In genomic region chr5:115397839-115398780, GRCm38 (mm10) we compare ENCODE assay signal across 8 mouse cellular contexts. TPM values are rescaled to one million over a fixed set of nuclear protein-coding genes. Genes with fewer than 3 reads are reported as not detected.
DNase-seq lines count a peak whose midpoint lies in the region; ATAC-seq lines count a peak whose summit lies in the region.

No protein-coding gene starts in this region.

- 0 out of 2 replicates have a peak, but pooled peaks cover 7% of the 10 kb centered on the region for H3K4me1 ChIP-seq in embryonic facial prominence, embryonic 14.5 days (ENCODE audit: control insufficient read depth, insufficient read depth, low read length)
- peaks cover 14% of the 10 kb centered on the region; the same call in 1 of the 2 replicates for H3K4me1 ChIP-seq in stomach, embryonic 15.5 days

- H3K36me3 ChIP-seq in embryonic facial prominence, embryonic 14.5 days (ENCODE audit: control insufficient read depth, insufficient read depth, low read length): no peaks in the 10 kb centered on the region
- no peaks in the 10 kb centered on the region for H3K36me3 ChIP-seq in stomach, embryonic 15.5 days

- H3K27ac ChIP-seq in embryonic facial prominence, embryonic 14.5 days (replicated peaks; ENCODE audit: low read depth, low read length): peak overlapping the region; percentile 57
- H3K27ac ChIP-seq in stomach, embryonic 15.5 days: no peak overlapping the region

- peak overlapping the region; percentile 43 for H3K4me3 ChIP-seq in embryonic facial prominence, embryonic 14.5 days (ENCODE audit: low read depth, low read length)
- peak overlapping the region; percentile 40 for H3K4me3 ChIP-seq in stomach, embryonic 15.5 days (replicated peaks)

- H3K9ac ChIP-seq in embryonic facial prominence, embryonic 14.5 days (ENCODE audit: low read depth, low read length): peak overlapping the region; percentile 75
- peak overlapping the region; percentile 41 for H3K9ac ChIP-seq in stomach, embryonic 15.5 days

- H3K27me3 ChIP-seq in embryonic facial prominence, embryonic 14.5 days (replicated peaks; ENCODE audit: control insufficient read depth, insufficient read depth, low read length): no peaks in the 10 kb centered on the region
- H3K27me3 ChIP-seq in stomach, embryonic 15.5 days (replicated peaks): no peaks in the 10 kb centered on the region

- ATAC-seq in embryonic facial prominence, embryonic 14.5 days (ENCODE audit: low read depth): peak; percentile 82
- ATAC-seq in stomach, embryonic 15.5 days (ENCODE audit: insufficient read depth, low FRiP score, low read depth): no peak

- H3K4me2 ChIP-seq in embryonic facial prominence, embryonic 14.5 days (ENCODE audit: low read depth, low read length): peak overlapping the region; percentile 80
- peak overlapping the region; percentile 93 for H3K4me2 ChIP-seq in stomach, embryonic 15.5 days

- 3% methylated on average over 46 of the region's 48 CpGs for WGBS in embryonic facial prominence, embryonic 14.5 days
- 5% methylated on average over 47 of the region's 48 CpGs for WGBS in stomach, embryonic 15.5 days

- peak; percentile 17 for DNase-seq in gastrocnemius, postnatal 10 days
- DNase-seq in gastrocnemius, adult 8-10 months (ENCODE audit: low spot score in 2 of 2): no peak
- peak; percentile 33 for DNase-seq in adrenal gland, postnatal 10 days
- DNase-seq in embryonic facial prominence, embryonic 14.5 days (ENCODE audit: low spot score): peak; percentile 79
- DNase-seq in layer of hippocampus, adult 8-10 months (ENCODE audit: low spot score in 2 of 2): peak; percentile 8 to 57
- peak; percentile 85 for DNase-seq in mesoderm, embryonic 11.5 days (ENCODE audit: low read depth, low spot score)
- DNase-seq in gastrocnemius, adult 18-20 months (ENCODE audit: low spot score): no peak

- H3K9me3 ChIP-seq in embryonic facial prominence, embryonic 14.5 days (ENCODE audit: control insufficient read depth, low read length): no peaks in the 10 kb centered on the region
- H3K9me3 ChIP-seq in stomach, embryonic 15.5 days: no peaks in the 10 kb centered on the region

RNA-seq across cellular contexts. Expression of gene Msi1, which starts 31.3 kb away (rescaled TPM):
- total RNA-seq in gastrocnemius, postnatal 10 days (2021): 1 to 10 TPM; 2.6 to 6.1 TPM
- total RNA-seq in gastrocnemius, adult 8-10 months (2022): under 1 TPM in 2 of 4 experiments, not detected in 2; 0.19 to 0.27 TPM
- total RNA-seq in adrenal gland, postnatal 10 days (2021): 10 to 100 TPM; 15.9 to 16.2 TPM
- 16.0 and 16.2 TPM in 2 replicates for polyA plus RNA-seq in embryonic facial prominence, embryonic 14.5 days (2014; fragmentation: Nextera tagmentation; extraction: Ambion mirVana)
- 10 to 100 TPM; 57.2 to 62.6 (median 60.8) TPM for total RNA-seq in layer of hippocampus, adult 8-10 months (2022)
- 8.0 and 8.3 TPM in 2 replicates for polyA plus RNA-seq in stomach, embryonic 15.5 days (2015; fragmentation: Nextera tagmentation; extraction: Ambion mirVana)
- under 1 TPM in 1 of 2 experiments, not detected in 1; 0.57 TPM for total RNA-seq in gastrocnemius, adult 18-20 months (2021)

RNA-seq across cellular contexts. Expression of gene Cox6a1, which starts 49.3 kb away (rescaled TPM):
- total RNA-seq in gastrocnemius, postnatal 10 days (2021): 100 to 1,000 TPM; 164 to 166 TPM
- total RNA-seq in gastrocnemius, adult 8-10 months (2022): 10 to 100 TPM; 35.3 to 49.8 (median 42.5) TPM
- 1,000 to 10,000 TPM; 1,718 to 1,856 TPM for total RNA-seq in adrenal gland, postnatal 10 days (2021)
- polyA plus RNA-seq in embryonic facial prominence, embryonic 14.5 days (2014; fragmentation: Nextera tagmentation; extraction: Ambion mirVana): 833 and 912 TPM in 2 replicates
- total RNA-seq in layer of hippocampus, adult 8-10 months (2022): 100 to 1,000 TPM; 621 to 774 (median 709) TPM
- polyA plus RNA-seq in stomach, embryonic 15.5 days (2015; fragmentation: Nextera tagmentation; extraction: Ambion mirVana): 1,002 and 1,095 TPM in 2 replicates
- 10 to 100 TPM; 42.5 to 67.7 TPM for total RNA-seq in gastrocnemius, adult 18-20 months (2021)

RNA-seq across cellular contexts. Expression of gene Triap1, which starts 57.1 kb away (rescaled TPM):
- total RNA-seq in gastrocnemius, postnatal 10 days (2021): 10 to 100 TPM; 15.8 to 15.9 TPM
- 10 to 100 TPM; 18.9 to 23.7 (median 20.1) TPM for total RNA-seq in gastrocnemius, adult 8-10 months (2022)
- 10 to 100 TPM; 28.5 to 30.1 TPM for total RNA-seq in adrenal gland, postnatal 10 days (2021)
- 48.5 and 51.3 TPM in 2 replicates for polyA plus RNA-seq in embryonic facial prominence, embryonic 14.5 days (2014; fragmentation: Nextera tagmentation; extraction: Ambion mirVana)
- total RNA-seq in layer of hippocampus, adult 8-10 months (2022): 10 to 100 TPM; 21.1 to 24.6 (median 22.9) TPM
- 52.0 and 58.1 TPM in 2 replicates for polyA plus RNA-seq in stomach, embryonic 15.5 days (2015; fragmentation: Nextera tagmentation; extraction: Ambion mirVana)
- 10 to 100 TPM; 18.2 to 18.3 TPM for total RNA-seq in gastrocnemius, adult 18-20 months (2021)

RNA-seq across cellular contexts. Expression of gene Gatc, which starts 57.1 kb away (rescaled TPM):
- 10 to 100 TPM; 19.7 to 21.2 TPM for total RNA-seq in gastrocnemius, postnatal 10 days (2021)
- total RNA-seq in gastrocnemius, adult 8-10 months (2022): 10 to 100 TPM; 22.8 to 25.6 (median 24.4) TPM
- 10 to 100 TPM; 19.1 to 20.1 TPM for total RNA-seq in adrenal gland, postnatal 10 days (2021)
- 26.5 and 26.7 TPM in 2 replicates for polyA plus RNA-seq in embryonic facial prominence, embryonic 14.5 days (2014; fragmentation: Nextera tagmentation; extraction: Ambion mirVana)
- total RNA-seq in layer of hippocampus, adult 8-10 months (2022): 10 to 100 TPM; 19.1 to 22.9 (median 20.9) TPM
- polyA plus RNA-seq in stomach, embryonic 15.5 days (2015; fragmentation: Nextera tagmentation; extraction: Ambion mirVana): 23.0 and 26.6 TPM in 2 replicates
- 10 to 100 TPM; 23.6 to 24.7 TPM for total RNA-seq in gastrocnemius, adult 18-20 months (2021)

Comparison
In these comparisons a context has a peak if more than half of its experiments do, and no peak if none do; other contexts are left out.
1. DNase-seq: peak in gastrocnemius, postnatal 10 days (single experiment), adrenal gland, postnatal 10 days (single experiment), embryonic facial prominence, embryonic 14.5 days (single experiment), layer of hippocampus, adult 8-10 months (2 of 2) and mesoderm, embryonic 11.5 days (single experiment); none in gastrocnemius, adult 8-10 months (0 of 2) and gastrocnemius, adult 18-20 months (single experiment).